Mouse (Mus musculus) erythroid progenitor cell, adult 5-6 weeks (primary cell): ENCODE results near the gene Igflr1. TPM values are rescaled to one million over a fixed set of nuclear protein-coding genes. Genes with fewer than 3 reads are reported as not detected.

ENCODE experiments used
- ATAC-seq: replicated peaks from 2 replicates; pipeline ENCODE4 v1.8.0; 2016; ENCODE audit warnings: moderate number of reproducible peaks, mild to moderate bottlenecking, moderate TSS enrichment, inconsistent platforms; ENCODE audit not compliant: poor library complexity, low FRiP score, severe bottlenecking
- total RNA-seq, 2 experiments: library from RNA; stranded (forward) in 1 of 2; stranded (reverse) in 1 of 2; fragments of 150-400 nt in 1 of 2; fragments of 186-747, 209-891 nt in 1 of 2; gene quantifications; 2 replicates each; pipeline versions ENCODE4 v1.2.3 to v1.2.4; 2015 to 2017; ENCODE audit warnings: low replicate concordance in 2 of 2

The Igflr1 gene
- total RNA-seq, 2 experiments from 2014 or later, result 24.7 TPM; not detected in 1

DNA sequence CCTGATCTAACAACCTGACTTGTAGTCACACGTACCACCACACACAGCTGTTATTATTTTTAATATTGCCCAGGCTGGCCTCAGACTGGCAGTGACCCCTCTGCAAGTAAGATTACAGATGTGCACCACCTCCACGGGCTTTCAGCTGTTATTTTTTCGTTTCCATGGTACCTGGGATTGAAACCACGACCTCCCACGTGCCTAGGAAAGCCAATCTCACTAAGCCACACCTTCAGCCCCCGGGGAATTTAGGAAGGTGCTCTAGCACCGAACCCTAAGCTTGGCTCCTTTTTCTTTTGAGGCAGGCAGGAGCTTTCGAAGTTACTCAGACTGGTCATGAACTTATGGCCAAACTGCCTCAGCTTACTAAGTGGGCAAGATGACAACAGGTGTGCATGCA is 39.2 kb downstream of the Igflr1 start:
- ATAC-seq, result no peak

DNA sequence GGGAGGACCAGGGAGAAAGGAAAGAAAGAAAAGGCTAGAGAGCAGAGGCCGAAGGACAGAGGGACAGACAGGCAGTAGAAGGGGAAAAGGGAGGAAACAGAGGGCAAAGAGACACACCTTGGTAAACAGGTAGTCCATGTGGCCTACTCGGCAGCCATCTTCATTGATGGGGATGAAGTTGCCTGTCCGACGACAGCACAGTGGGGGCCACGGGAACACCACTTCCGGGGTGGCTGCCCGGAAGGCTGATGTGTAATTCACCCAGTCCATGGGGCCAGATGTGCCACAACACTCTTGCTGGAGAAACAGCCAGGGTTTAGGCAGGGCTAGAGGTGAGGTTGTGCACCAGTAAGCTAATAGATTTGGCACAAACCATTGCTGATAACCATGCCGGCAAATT is 39.7 kb downstream of the Igflr1 start:
- no peak for ATAC-seq

DNA sequence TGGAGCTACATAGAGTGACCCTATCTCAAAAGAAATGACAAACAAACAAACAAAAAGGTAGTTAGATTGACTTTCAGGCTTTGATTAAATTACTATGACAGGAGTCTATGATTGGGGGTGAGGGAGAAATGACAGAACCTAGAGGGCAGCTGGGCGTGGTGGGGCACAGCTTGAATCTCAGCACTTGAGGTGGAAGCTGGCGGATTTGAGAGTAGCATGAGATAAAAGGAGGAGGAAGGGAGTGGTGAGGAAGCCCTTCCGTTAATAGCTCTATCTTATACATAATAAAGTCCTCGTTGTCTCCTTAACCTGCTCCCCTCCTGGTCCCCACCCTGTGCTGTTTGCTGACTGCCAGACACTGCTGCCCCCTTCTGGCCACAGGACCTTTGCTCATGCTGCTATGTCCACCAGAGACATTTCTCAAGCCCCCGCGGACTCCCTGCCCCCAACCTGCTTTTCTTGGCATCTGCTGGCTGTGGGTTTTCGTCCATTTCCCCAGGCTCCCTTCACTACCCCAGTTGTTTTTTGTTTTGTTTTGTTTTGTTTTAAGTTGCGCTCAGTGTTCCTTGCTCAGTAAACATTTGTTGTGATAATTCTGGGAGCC is 42.6 kb downstream of the Igflr1 start:
- ATAC-seq, result peak; percentile 70; the same call in 1 of the 2 replicates

DNA sequence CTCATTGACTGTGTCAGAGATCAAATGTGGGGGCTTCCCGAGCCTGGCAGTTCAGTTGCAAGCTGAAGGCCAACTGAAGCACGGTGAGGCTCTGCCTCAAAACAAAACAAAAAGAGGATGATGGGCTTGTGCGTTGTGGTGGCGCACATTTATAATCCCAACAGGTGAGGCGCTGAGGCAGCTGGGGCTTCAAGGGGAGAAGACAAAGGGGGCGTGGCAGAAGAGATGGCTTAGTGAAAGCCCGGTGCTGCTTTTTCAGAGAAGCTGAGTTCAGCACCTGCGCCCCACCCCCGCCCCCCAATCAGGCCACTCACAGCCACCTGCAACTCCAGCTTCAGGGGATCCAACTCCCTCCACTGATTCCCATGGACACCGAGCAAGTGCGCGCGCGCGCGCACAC is 43.2 kb downstream of the Igflr1 start:
- ATAC-seq, result no peak

DNA sequence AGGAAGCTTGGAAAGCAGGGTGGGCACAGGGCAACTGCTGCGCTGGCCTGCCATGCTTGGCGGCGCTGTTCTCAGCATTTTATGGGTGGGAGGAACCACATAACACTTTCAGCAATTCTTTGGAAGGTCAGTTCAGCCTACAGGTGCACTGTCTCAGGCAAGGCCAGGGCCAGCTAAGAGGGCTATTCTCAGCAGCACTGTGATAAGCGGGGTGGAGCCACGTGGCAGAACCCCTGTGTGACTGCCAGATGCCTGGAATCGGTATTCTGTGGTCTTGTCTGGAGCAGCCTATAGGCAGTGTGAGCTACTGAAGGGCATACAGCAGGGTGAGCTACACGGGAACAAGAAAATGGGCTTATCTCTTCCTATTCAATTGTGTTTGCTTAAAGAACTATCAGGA is 44.8 kb downstream of the Igflr1 start:
- no peak for ATAC-seq

DNA sequence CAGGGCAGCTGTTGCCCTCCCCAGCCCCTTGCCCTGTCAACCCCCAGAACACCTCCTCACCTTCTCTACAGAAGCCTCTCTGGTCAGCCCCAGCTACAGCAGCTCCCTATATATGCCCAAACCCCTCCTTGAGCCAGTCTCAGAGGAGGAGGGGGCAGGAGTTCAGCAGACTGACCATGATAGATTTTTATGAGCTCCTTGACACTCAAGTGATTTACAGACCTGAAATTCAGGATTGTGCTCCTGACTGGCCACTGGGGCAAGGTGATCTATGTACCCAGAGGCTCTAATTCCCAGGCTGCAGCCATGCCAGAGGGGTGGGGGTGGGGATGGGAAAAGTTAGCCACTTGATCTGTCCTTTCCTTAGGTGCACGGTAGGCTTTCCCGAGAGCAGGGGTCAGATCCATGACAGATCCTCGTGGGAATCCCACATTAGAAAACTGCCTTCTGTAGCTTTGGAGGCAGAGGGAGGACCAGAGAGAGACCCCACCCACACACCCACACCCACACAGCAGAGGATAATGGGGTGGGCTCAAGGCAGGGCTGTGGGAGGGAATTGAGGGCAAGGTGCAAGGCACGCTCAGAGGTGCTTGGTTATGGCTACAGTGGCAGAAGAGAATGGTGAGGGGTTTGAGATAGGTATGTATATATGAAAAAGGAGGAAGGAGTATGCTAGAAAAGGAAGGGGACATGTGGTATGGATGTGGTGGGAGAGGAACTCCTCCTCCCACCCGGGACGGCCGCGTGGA is 47.6 kb downstream of the Igflr1 start, which contains the start of gene Upk1a:
Gene Upk1a, minus strand, starts transcription at position 194 of the 749 bp plus-strand sequence.
- ATAC-seq, result no peak

DNA sequence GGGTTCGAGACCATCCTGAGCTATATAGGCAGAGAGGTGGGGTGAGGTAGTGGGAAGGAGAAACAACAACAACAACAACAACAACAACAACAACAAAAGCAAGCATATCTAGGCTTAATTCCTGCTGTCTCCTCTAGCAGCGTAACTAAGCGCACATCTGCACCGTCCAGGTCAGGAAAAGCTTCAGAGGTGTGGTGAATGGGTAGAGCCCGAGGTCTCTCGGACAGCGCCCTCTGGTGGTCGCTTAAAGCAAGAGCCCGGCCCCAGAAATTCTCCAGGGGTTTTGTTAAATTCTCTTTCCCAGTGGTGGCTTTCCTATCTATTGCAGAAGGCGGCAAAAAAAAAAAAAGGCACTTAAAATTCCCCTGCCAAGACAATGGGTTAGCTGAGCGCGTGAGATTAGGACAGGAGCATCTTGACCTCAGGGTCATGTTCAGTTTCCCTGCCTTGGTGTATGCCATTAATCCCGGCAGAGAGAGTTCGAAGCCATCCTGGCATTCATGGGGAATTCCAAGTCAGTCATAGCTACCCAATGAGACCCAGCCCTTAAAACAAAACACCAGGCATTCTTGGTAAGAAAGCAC is 48.4 kb downstream of the Igflr1 start:
- ATAC-seq, result peak; percentile 79

DNA sequence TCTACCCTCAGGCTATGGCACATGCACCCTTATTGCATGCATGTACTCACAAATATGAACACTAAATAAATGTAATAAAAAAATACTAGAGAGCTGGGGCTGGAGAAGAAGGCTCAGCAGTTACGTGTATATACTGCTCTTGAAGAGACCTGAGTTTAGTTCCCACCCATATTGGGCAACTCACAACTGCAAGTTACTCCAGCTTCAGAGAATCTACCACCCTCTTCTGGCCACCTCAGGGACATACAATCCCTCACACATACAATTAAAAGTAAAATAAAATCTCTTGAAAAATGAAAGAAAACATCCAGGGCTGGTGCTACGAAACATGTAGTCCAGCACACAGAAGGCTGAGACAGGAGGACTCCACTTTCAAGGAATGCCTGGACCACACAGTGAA is 49.2 kb downstream of the Igflr1 start:
- no peak for ATAC-seq

DNA sequence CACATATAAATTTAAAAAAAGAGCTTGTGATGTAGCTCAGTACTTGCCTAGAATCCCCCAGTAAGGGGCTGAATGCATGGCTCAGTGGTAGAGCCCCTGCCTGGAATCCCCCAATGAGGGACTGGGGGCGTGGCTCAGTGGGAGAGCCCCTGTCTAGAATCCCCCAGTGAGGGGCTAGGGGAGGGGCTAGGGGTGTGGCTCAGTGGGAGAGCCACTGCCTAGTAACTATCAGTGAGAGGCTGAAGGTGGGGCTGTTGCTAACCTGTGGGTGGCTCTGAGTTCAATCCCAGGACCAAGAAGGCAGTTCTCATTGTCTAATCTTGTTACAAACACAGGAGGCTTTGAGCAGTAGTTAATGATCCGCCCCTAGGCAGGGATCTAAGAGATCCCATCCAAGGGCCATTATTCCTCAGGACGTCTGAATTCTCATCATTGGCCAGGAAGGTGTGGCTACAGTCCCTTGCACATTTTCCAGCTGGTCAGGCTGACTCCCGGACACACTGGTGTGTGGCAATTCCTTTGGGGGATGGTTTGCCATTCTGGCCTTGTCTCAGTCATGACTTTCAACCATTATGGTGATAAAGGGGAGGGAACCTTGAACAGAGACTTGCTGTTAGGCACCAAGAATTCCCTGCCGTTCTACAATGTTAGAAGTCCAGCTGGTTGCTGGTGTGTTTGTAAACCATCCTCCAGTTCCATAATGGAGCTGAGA is 50.0 kb downstream of the Igflr1 start:
- no peak for ATAC-seq

Other genes with a start within 250 kb of the Igflr1 start
Only the 30 nearest of the 32 such genes appear.
- gene Lrfn3, start 202.7 kb upstream of the Igflr1 start, total RNA-seq (2015; ENCODE audit: low replicate concordance), result not detected in 2 replicates
- not detected in 2 replicates for gene Lrfn3, start 202.7 kb upstream of the Igflr1 start, total RNA-seq (2017; ENCODE audit: low replicate concordance)
- gene Tyrobp, start 151.7 kb upstream of the Igflr1 start, total RNA-seq (2015; ENCODE audit: low replicate concordance), result 243 and 282 TPM in 2 replicates
- 60.1 and 77.1 TPM in 2 replicates for gene Tyrobp, start 151.7 kb upstream of the Igflr1 start, total RNA-seq (2017; ENCODE audit: low replicate concordance)
- 3.6 and 18.0 TPM in 2 replicates for gene Hcst, start 145.6 kb upstream of the Igflr1 start, total RNA-seq (2015; ENCODE audit: low replicate concordance)
- 4.1 TPM in 1 of 2 replicates, not detected in the other for gene Hcst, start 145.6 kb upstream of the Igflr1 start, total RNA-seq (2017; ENCODE audit: low replicate concordance)
- 7.2 and 20.1 TPM in 2 replicates for gene Nfkbid, start 143.7 kb upstream of the Igflr1 start, total RNA-seq (2015; ENCODE audit: low replicate concordance)
- gene Nfkbid, start 143.7 kb upstream of the Igflr1 start, total RNA-seq (2017; ENCODE audit: low replicate concordance), result 2.6 and 4.1 TPM in 2 replicates
- not detected in 2 replicates for gene Aplp1, start 119.9 kb upstream of the Igflr1 start, total RNA-seq (2015; ENCODE audit: low replicate concordance)
- gene Aplp1, start 119.9 kb upstream of the Igflr1 start, total RNA-seq (2017; ENCODE audit: low replicate concordance), result not detected in 2 replicates
- gene Kirrel2, start 107.7 kb upstream of the Igflr1 start, total RNA-seq (2015; ENCODE audit: low replicate concordance), result not detected in 2 replicates
- gene Kirrel2, start 107.7 kb upstream of the Igflr1 start, total RNA-seq (2017; ENCODE audit: low replicate concordance), result not detected in 2 replicates
- not detected in 2 replicates for gene Nphs1, start 107.1 kb upstream of the Igflr1 start, total RNA-seq (2015; ENCODE audit: low replicate concordance)
- gene Nphs1, start 107.1 kb upstream of the Igflr1 start, total RNA-seq (2017; ENCODE audit: low replicate concordance), result 1.2 TPM in 1 of 2 replicates, not detected in the other
- not detected in 2 replicates for gene Prodh2, start 71.8 kb upstream of the Igflr1 start, total RNA-seq (2015; ENCODE audit: low replicate concordance)
- gene Prodh2, start 71.8 kb upstream of the Igflr1 start, total RNA-seq (2017; ENCODE audit: low replicate concordance), result not detected in 2 replicates
- gene Arhgap33, start 30.4 kb upstream of the Igflr1 start, total RNA-seq (2015; ENCODE audit: low replicate concordance), result 73.5 and 85.9 TPM in 2 replicates
- 43.0 and 77.7 TPM in 2 replicates for gene Arhgap33, start 30.4 kb upstream of the Igflr1 start, total RNA-seq (2017; ENCODE audit: low replicate concordance)
- 62.7 and 79.2 TPM in 2 replicates for gene Hspb6, start 13.2 kb upstream of the Igflr1 start, total RNA-seq (2015; ENCODE audit: low replicate concordance)
- gene Hspb6, start 13.2 kb upstream of the Igflr1 start, total RNA-seq (2017; ENCODE audit: low replicate concordance), result 19.0 and 21.8 TPM in 2 replicates
- gene Proser3, start 13.1 kb upstream of the Igflr1 start, total RNA-seq (2015; ENCODE audit: low replicate concordance), result 16.8 and 24.5 TPM in 2 replicates
- gene Proser3, start 13.1 kb upstream of the Igflr1 start, total RNA-seq (2017; ENCODE audit: low replicate concordance), result 10.9 and 18.1 TPM in 2 replicates
- gene Lin37, start 5.6 kb upstream of the Igflr1 start, total RNA-seq (2015; ENCODE audit: low replicate concordance), result 31.4 and 56.2 TPM in 2 replicates
- 12.5 and 22.3 TPM in 2 replicates for gene Lin37, start 5.6 kb upstream of the Igflr1 start, total RNA-seq (2017; ENCODE audit: low replicate concordance)
- gene U2af1l4, start 2.1 kb upstream of the Igflr1 start, total RNA-seq (2015; ENCODE audit: low replicate concordance), result 8.4 and 43.6 TPM in 2 replicates
- 40.8 and 59.9 TPM in 2 replicates for gene U2af1l4, start 2.1 kb upstream of the Igflr1 start, total RNA-seq (2017; ENCODE audit: low replicate concordance)
- 3.2 and 4.2 TPM in 2 replicates for gene Gm49396, start 2.1 kb upstream of the Igflr1 start, total RNA-seq (2015; ENCODE audit: low replicate concordance)
- gene Gm49396, start 2.1 kb upstream of the Igflr1 start, total RNA-seq (2017; ENCODE audit: low replicate concordance), result 6.8 and 7.2 TPM in 2 replicates
- gene Psenen, start 1.8 kb upstream of the Igflr1 start, total RNA-seq (2015; ENCODE audit: low replicate concordance), result 67.4 and 73.8 TPM in 2 replicates
- 32.9 and 98.7 TPM in 2 replicates for gene Psenen, start 1.8 kb upstream of the Igflr1 start, total RNA-seq (2017; ENCODE audit: low replicate concordance)
- 155 and 163 TPM in 2 replicates for gene Kmt2b, start 23.3 kb downstream of the Igflr1 start, total RNA-seq (2015; ENCODE audit: low replicate concordance)
- gene Kmt2b, start 23.3 kb downstream of the Igflr1 start, total RNA-seq (2017; ENCODE audit: low replicate concordance), result 47.9 and 48.0 TPM in 2 replicates
- gene Zbtb32, start 33.5 kb downstream of the Igflr1 start, total RNA-seq (2015; ENCODE audit: low replicate concordance), result not detected in 2 replicates
- gene Zbtb32, start 33.5 kb downstream of the Igflr1 start, total RNA-seq (2017; ENCODE audit: low replicate concordance), result 0.39 TPM in 1 of 2 replicates, not detected in the other
- not detected in 2 replicates for gene Upk1a, start 47.4 kb downstream of the Igflr1 start, total RNA-seq (2015; ENCODE audit: low replicate concordance)
- 2.7 TPM in 1 of 2 replicates, not detected in the other for gene Upk1a, start 47.4 kb downstream of the Igflr1 start, total RNA-seq (2017; ENCODE audit: low replicate concordance)
- 152 and 165 TPM in 2 replicates for gene Cox6b1, start 60.7 kb downstream of the Igflr1 start, total RNA-seq (2015; ENCODE audit: low replicate concordance)
- 128 and 263 TPM in 2 replicates for gene Cox6b1, start 60.7 kb downstream of the Igflr1 start, total RNA-seq (2017; ENCODE audit: low replicate concordance)
- gene Etv2, start 70.4 kb downstream of the Igflr1 start, total RNA-seq (2015; ENCODE audit: low replicate concordance), result not detected in 2 replicates
- gene Etv2, start 70.4 kb downstream of the Igflr1 start, total RNA-seq (2017; ENCODE audit: low replicate concordance), result not detected in 2 replicates
- 35.0 and 44.9 TPM in 2 replicates for gene Rbm42, start 84.9 kb downstream of the Igflr1 start, total RNA-seq (2015; ENCODE audit: low replicate concordance)
- 11.4 and 26.3 TPM in 2 replicates for gene Rbm42, start 84.9 kb downstream of the Igflr1 start, total RNA-seq (2017; ENCODE audit: low replicate concordance)
- gene Haus5, start 99.6 kb downstream of the Igflr1 start, total RNA-seq (2015; ENCODE audit: low replicate concordance), result 49.9 and 51.5 TPM in 2 replicates
- gene Haus5, start 99.6 kb downstream of the Igflr1 start, total RNA-seq (2017; ENCODE audit: low replicate concordance), result 45.6 and 50.1 TPM in 2 replicates
- gene Pmis2, start 106.2 kb downstream of the Igflr1 start, total RNA-seq (2015; ENCODE audit: low replicate concordance), result not detected in 2 replicates
- gene Pmis2, start 106.2 kb downstream of the Igflr1 start, total RNA-seq (2017; ENCODE audit: low replicate concordance), result not detected in 2 replicates
- gene 2200002J24Rik, start 133.5 kb downstream of the Igflr1 start, total RNA-seq (2015; ENCODE audit: low replicate concordance), result not detected in 2 replicates
- not detected in 2 replicates for gene 2200002J24Rik, start 133.5 kb downstream of the Igflr1 start, total RNA-seq (2017; ENCODE audit: low replicate concordance)
- gene Atp4a, start 146.8 kb downstream of the Igflr1 start, total RNA-seq (2015; ENCODE audit: low replicate concordance), result 4.0 TPM in 1 of 2 replicates, not detected in the other
- not detected in 2 replicates for gene Atp4a, start 146.8 kb downstream of the Igflr1 start, total RNA-seq (2017; ENCODE audit: low replicate concordance)
- 5.4 and 21.0 TPM in 2 replicates for gene Tmem147, start 164.1 kb downstream of the Igflr1 start, total RNA-seq (2015; ENCODE audit: low replicate concordance)
- gene Tmem147, start 164.1 kb downstream of the Igflr1 start, total RNA-seq (2017; ENCODE audit: low replicate concordance), result 5.1 and 11.2 TPM in 2 replicates
- not detected in 2 replicates for gene Gapdhs, start 178.3 kb downstream of the Igflr1 start, total RNA-seq (2015; ENCODE audit: low replicate concordance)
- not detected in 2 replicates for gene Gapdhs, start 178.3 kb downstream of the Igflr1 start, total RNA-seq (2017; ENCODE audit: low replicate concordance)
- gene Sbsn, start 186.0 kb downstream of the Igflr1 start, total RNA-seq (2015; ENCODE audit: low replicate concordance), result not detected in 2 replicates
- gene Sbsn, start 186.0 kb downstream of the Igflr1 start, total RNA-seq (2017; ENCODE audit: low replicate concordance), result not detected in 2 replicates
- gene Dmkn, start 198.3 kb downstream of the Igflr1 start, total RNA-seq (2015; ENCODE audit: low replicate concordance), result 1.7 and 9.4 TPM in 2 replicates
- gene Dmkn, start 198.3 kb downstream of the Igflr1 start, total RNA-seq (2017; ENCODE audit: low replicate concordance), result 9.7 TPM in 1 of 2 replicates, not detected in the other
- not detected in 2 replicates for gene Krtdap, start 222.5 kb downstream of the Igflr1 start, total RNA-seq (2015; ENCODE audit: low replicate concordance)
- gene Krtdap, start 222.5 kb downstream of the Igflr1 start, total RNA-seq (2017; ENCODE audit: low replicate concordance), result not detected in 2 replicates